Mouse (Mus musculus) large intestine, adult 2 months (tissue): ENCODE results near the gene Snip1. TPM values are rescaled to one million over a fixed set of nuclear protein-coding genes. Genes with fewer than 3 reads are reported as not detected.

Experiments used
- DNase-seq: peaks from one replicate; pipeline ENCODE4 v3.0.0-alpha.2; 2012; ENCODE audit warnings: low read depth, low spot score
- WGBS: fragments of 180-500 bp; shearing (Covaris S2); methylation state at CpG from one replicate; pipeline ENCODE4 v1.1.7; 2018; 5-methylcytosine and 5-hydroxymethylcytosine counted together
- polyA plus RNA-seq: library from polyadenylated mRNA; depleted of rRNA; stranded (reverse); fragments of >200 nt; gene quantifications from 2 replicates; pipeline ENCODE4 v1.2.3, GENCODE M21; 2012; rRNA removed

The Snip1 gene
- 9.8 and 9.9 TPM in 2 replicates for polyA plus RNA-seq

GRCm38 (mm10) chr4:125066490-125067370 lies at the start of gene Snip1:
TSS of gene Snip1 (plus strand) at chr4:125066672.
- DNase-seq: peak; percentile 84
- WGBS: under 1% methylated on average over 78 of the region's 78 CpGs

- 70% methylated on average over 11 of the region's 11 CpGs for WGBS
- no peak for DNase-seq
These were observed 49.0 kb upstream of the Snip1 start for GRCm38 (mm10) chr4:125017431-125017830.

GRCm38 (mm10) chr4:125020780-125021538 lies 45.5 kb upstream of the Snip1 start:
- DNase-seq: no peak
- WGBS: 22% methylated on average over 11 of the region's 11 CpGs

GRCm38 (mm10) chr4:125029891-125030614 lies 36.4 kb upstream of the Snip1 start:
- under 1% methylated on average over 50 of the region's 50 CpGs for WGBS
- peak; percentile 90 for DNase-seq

- no peak for DNase-seq
- 79% methylated on average over 4 of the region's 4 CpGs for WGBS
These were observed 32.1 kb upstream of the Snip1 start for GRCm38 (mm10) chr4:125034341-125034740.

GRCm38 (mm10) chr4:125044454-125044853 lies 22.0 kb upstream of the Snip1 start:
- WGBS: 84% methylated on average over 7 of the region's 7 CpGs
- no peak for DNase-seq

- WGBS: 81% methylated on average over 9 of the region's 9 CpGs
- DNase-seq: no peak
These were observed 11.1 kb upstream of the Snip1 start for GRCm38 (mm10) chr4:125055385-125055784.

- WGBS: 93% methylated on average over 4 of the region's 4 CpGs
- no peak for DNase-seq
These were observed 10.0 kb upstream of the Snip1 start for GRCm38 (mm10) chr4:125056476-125056875.

- WGBS: 52% methylated on average over 3 of the region's 3 CpGs
- DNase-seq: no peak
These were observed 9.2 kb upstream of the Snip1 start for GRCm38 (mm10) chr4:125057273-125057672.

- WGBS: 32% methylated on average over 5 of the region's 5 CpGs
- DNase-seq: no peak
These were observed 8.4 kb upstream of the Snip1 start for GRCm38 (mm10) chr4:125058033-125058432.

- WGBS: 5% methylated on average over 8 of the region's 8 CpGs
- DNase-seq: no peak
These were observed 7.4 kb upstream of the Snip1 start for GRCm38 (mm10) chr4:125059025-125059424.

- DNase-seq: no peak
These were observed 2.6 kb upstream of the Snip1 start for GRCm38 (mm10) chr4:125063829-125064228.

GRCm38 (mm10) chr4:125065517-125066307 lies 760 bp upstream of the Snip1 start, which contains the start of gene Dnali1:
TSS of gene Dnali1 (minus strand) at chr4:125065703.
- WGBS: 1% methylated on average over 26 of the region's 26 CpGs

More at GRCm38 (mm10) chr4:125063829-125064228, 2.6 kb upstream of the Snip1 start:
- 48% methylated on average over 8 of the region's 8 CpGs for WGBS

GRCm38 (mm10) chr4:125077700-125078099 lies 11.2 kb downstream of the Snip1 start:
- WGBS: 65% methylated on average over 2 of the region's 2 CpGs
- no peak for DNase-seq

More at GRCm38 (mm10) chr4:125065517-125066307, 760 bp upstream of the Snip1 start, which contains the start of gene Dnali1:
- no peak for DNase-seq

GRCm38 (mm10) chr4:125078698-125079097 lies 12.2 kb downstream of the Snip1 start:
- whole genome bisulfite sequencing: 39% methylated on average over 2 of the region's 2 CpGs
- no peak for DNase-seq

- WGBS: 1% methylated on average over 63 of the region's 63 CpGs
- DNase-seq: peak; percentile 47
These were observed 18.2 kb downstream of the Snip1 start, which contains the start of gene Meaf6 for GRCm38 (mm10) chr4:125084403-125085345. TSS of gene Meaf6 (plus strand) at chr4:125085134.

GRCm38 (mm10) chr4:125085346-125085841 lies 18.9 kb downstream of the Snip1 start:
- DNase-seq: no peak

GRCm38 (mm10) chr4:125093031-125093430 lies 26.6 kb downstream of the Snip1 start:
- WGBS: 85% methylated on average over 5 of the region's 5 CpGs
- no peak for DNase-seq

More at GRCm38 (mm10) chr4:125085346-125085841, 18.9 kb downstream of the Snip1 start:
- WGBS: under 1% methylated on average over 45 of the region's 45 CpGs
